Mouse (Mus musculus) frontal cortex, postnatal 25 days (tissue): ENCODE data around the gene Rnf214.
A peak's percentile ranks its signal among the peaks of the same experiment; 100 is the strongest.

Experiments
- DNase-seq, 2 experiments: peaks; one replicate each; pipeline ENCODE4 v3.0.0; 2022; ENCODE audit warnings: low spot score in 2 of 2

Gene Rnf214

GRCm38 (mm10) chr9:45935628-45936210 is 29.0 kb upstream of the Rnf214 start, which contains the start of gene Tagln:
TSS of gene Tagln (minus strand) at chr9:45936058.
- no peak for DNase-seq

GRCm38 (mm10) chr9:45932571-45933415 is 26.1 kb upstream of the Rnf214 start:
- DNase-seq = no peak

GRCm38 (mm10) chr9:45931958-45932357 is 25.2 kb upstream of the Rnf214 start:
- no peak for DNase-seq

GRCm38 (mm10) chr9:45929285-45929684 is 22.6 kb upstream of the Rnf214 start:
- DNase-seq = no peak

GRCm38 (mm10) chr9:45919895-45920294 is 13.2 kb upstream of the Rnf214 start:
- no peak for DNase-seq

- peak in 1 of 2 experiments; percentile 34 for DNase-seq
Measured at GRCm38 (mm10) chr9:45917041-45917934, 10.6 kb upstream of the Rnf214 start.

GRCm38 (mm10) chr9:45915659-45916058 is 8.9 kb upstream of the Rnf214 start:
- no peak for DNase-seq

- DNase-seq = no peak
Measured at GRCm38 (mm10) chr9:45911673-45912072, 5.0 kb upstream of the Rnf214 start.

- DNase-seq = no peak
Measured at GRCm38 (mm10) chr9:45910995-45911394, 4.3 kb upstream of the Rnf214 start.

GRCm38 (mm10) chr9:45907078-45907428 is 342 bp upstream of the Rnf214 start:
- peak in 1 of 2 experiments; percentile 27 for DNase-seq

GRCm38 (mm10) chr9:45905811-45906237 is 887 bp downstream of the Rnf214 start:
- no peak for DNase-seq

- no peak for DNase-seq
Measured at GRCm38 (mm10) chr9:45905196-45905595, 1.5 kb downstream of the Rnf214 start.

GRCm38 (mm10) chr9:45893681-45894080 is 13.0 kb downstream of the Rnf214 start:
- DNase-seq = no peak

GRCm38 (mm10) chr9:45877928-45878327 is 28.8 kb downstream of the Rnf214 start:
- no peak for DNase-seq

GRCm38 (mm10) chr9:45870265-45870664 is 36.4 kb downstream of the Rnf214 start:
- DNase-seq = no peak

- no peak for DNase-seq
Measured at GRCm38 (mm10) chr9:45869181-45869580, 37.5 kb downstream of the Rnf214 start.

- no peak for DNase-seq
Measured at GRCm38 (mm10) chr9:45861813-45862212, 44.9 kb downstream of the Rnf214 start.

- DNase-seq = no peak
Measured at GRCm38 (mm10) chr9:45859364-45859763, 47.3 kb downstream of the Rnf214 start.

- DNase-seq = no peak
Measured at GRCm38 (mm10) chr9:45854136-45854535, 52.6 kb downstream of the Rnf214 start.

GRCm38 (mm10) chr9:45853695-45854094 is 53.0 kb downstream of the Rnf214 start:
- no peak for DNase-seq

GRCm38 (mm10) chr9:45851776-45852175 is 54.9 kb downstream of the Rnf214 start:
- no peak for DNase-seq

GRCm38 (mm10) chr9:45851330-45851729 is 55.4 kb downstream of the Rnf214 start:
- no peak for DNase-seq
